Mouse (Mus musculus) myocyte (in vitro differentiated cells): Measurements from ENCODE around the gene Dnajc3.

Source experiments
- E2F4 ChIP-seq: IDR thresholded peaks from one replicate; pipeline ENCODE4 v1.6.1; 2011; ENCODE audit warnings: mild to moderate bottlenecking, control low read depth, moderate library complexity; ENCODE audit not compliant: insufficient read depth
- MAX ChIP-seq: IDR thresholded peaks from one replicate; pipeline ENCODE4 v1.6.1; 2011; ENCODE audit warnings: low read depth, mild to moderate bottlenecking, control low read depth
- MYOD1 ChIP-seq, 3 experiments: IDR thresholded peaks; one replicate each; pipeline ENCODE4 v1.6.1; 2011; ENCODE audit warnings: control low read depth in 2 of 3, low read depth in 2 of 3, mild to moderate bottlenecking in 2 of 3, moderate library complexity in 1 of 3; ENCODE audit not compliant: insufficient read length in 2 of 3, control insufficient read depth in 1 of 3
- MYOG ChIP-seq, 3 experiments: IDR thresholded peaks; one replicate each; pipeline ENCODE4 v1.6.1; 2011; ENCODE audit warnings: control low read depth in 2 of 3, low read depth in 2 of 3, mild to moderate bottlenecking in 2 of 3; ENCODE audit not compliant: insufficient read length in 2 of 3, control insufficient read depth in 1 of 3, insufficient read depth in 1 of 3
- POLR2A ChIP-seq: IDR thresholded peaks from one replicate; pipeline ENCODE4 v1.6.1; 2011; ENCODE audit warnings: low read depth, mild to moderate bottlenecking, control low read depth, moderate library complexity; ENCODE audit not compliant: insufficient read length
- POLR2AphosphoS2 ChIP-seq: IDR thresholded peaks from one replicate; pipeline ENCODE4 v1.6.1; 2011; ENCODE audit warnings: low read depth, control low read depth; ENCODE audit not compliant: insufficient read length
- SRF ChIP-seq: IDR thresholded peaks from one replicate; pipeline ENCODE4 v1.6.1; 2011; ENCODE audit warnings: low read depth; ENCODE audit not compliant: control insufficient read depth, insufficient read length

GRCm38 (mm10) chr14:118980890-118981289 is 43.1 kb downstream of the Dnajc3 start:
- TF ChIP-seq SRF (no peak), POLR2A (no peak), MYOG (IDR thresholded peaks at IDR 0.05; ENCODE audit: control insufficient read depth in 1 of 3, insufficient read depth in 1 of 3, insufficient read length in 2 of 3, low read depth in 2 of 3) (no peak), MAX (no peak), E2F4 (no peak), POLR2AphosphoS2 (no peak), MYOD1 (IDR thresholded peaks at IDR 0.05; ENCODE audit: control insufficient read depth in 1 of 3, insufficient read length in 2 of 3, low read depth in 2 of 3) (no peak)
